Mouse (Mus musculus): ENCODE data around the gene Cfap221. TPM values are rescaled to one million over a fixed set of nuclear protein-coding genes. Genes with fewer than 3 reads are reported as not detected.
A peak's percentile ranks its signal among the peaks of the same experiment; 100 is the strongest.

The Cfap221 gene
- total and polyA plus RNA-seq, 3 experiments: not detected

DNA sequence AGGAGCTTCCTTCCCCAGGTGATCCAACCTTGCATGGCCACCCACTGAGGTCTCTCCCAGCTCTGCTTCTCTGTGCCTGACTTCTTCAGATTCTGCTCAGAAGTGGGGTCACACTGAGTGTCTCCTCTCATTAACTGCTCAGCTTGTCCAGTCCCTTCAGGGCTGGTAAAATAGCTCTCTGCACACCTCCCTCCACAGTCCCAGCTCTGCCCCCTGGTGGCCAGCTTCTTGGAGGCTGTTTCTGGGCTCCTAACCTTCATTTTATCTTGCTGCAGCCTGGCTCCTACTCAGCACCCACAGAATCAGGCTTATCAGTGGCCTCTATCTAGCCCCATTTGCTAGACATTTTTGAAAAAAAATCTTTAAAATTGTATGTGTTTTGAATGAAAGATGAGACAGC lies 16.1 kb upstream of the Cfap221 start:
- Histone ChIP-seq H3K9ac (ENCODE audit: control insufficient read depth, low read depth, low read length, poor library complexity, severe bottlenecking) (no peak overlapping the region), H3K36me3 (ENCODE audit: control insufficient read depth in 1 of 2, insufficient read depth in 2 of 2, low read length in 2 of 2) (no peaks in the 10 kb centered on the region)
- DNase-seq (ENCODE audit: low read depth, low spot score): peak; percentile 71

GRCm38 (mm10) chr1:120012638-120013037 lies 15.6 kb upstream of the Cfap221 start:
- Histone ChIP-seq H3K79me2 (ENCODE audit: control insufficient read depth, insufficient read depth, low read length, poor library complexity) (no peaks in the 10 kb centered on the region), H3K36me3 (ENCODE audit: control insufficient read depth in 1 of 2, insufficient read depth in 2 of 2, low read length in 2 of 2) (no peaks in the 10 kb centered on the region), H3K9me3 (replicated peaks; ENCODE audit: insufficient read depth, low read length) (no peaks in the 10 kb centered on the region), H3K4me1 (ENCODE audit: control insufficient read depth in 1 of 2, insufficient read depth in 2 of 2, low read length in 2 of 2) (no peaks in the 10 kb centered on the region), H3K27ac (ENCODE audit: control insufficient read depth, low read depth, low read length) (no peak overlapping the region), H3K4me3 (ENCODE audit: control insufficient read depth in 1 of 2, insufficient read depth in 1 of 2, low read depth in 2 of 2, low read length in 2 of 2) (no peak overlapping the region), H3K27me3 (ENCODE audit: control insufficient read depth in 1 of 2, insufficient read depth in 2 of 2, low read length in 2 of 2) (peaks cover 3 to 6% of the 10 kb centered on the region in 2 experiments), H3K9ac (ENCODE audit: control insufficient read depth, low read depth, low read length, poor library complexity, severe bottlenecking) (no peak overlapping the region)
- no peak for TF ChIP-seq SIN3A (IDR thresholded peaks at IDR 0.05; ENCODE audit: low read length)
- no peak for TF ChIP-seq BHLHE40 (IDR thresholded peaks at IDR 0.05; ENCODE audit: borderline replicate concordance, low read depth, low read length)
- TF ChIP-seq NRF1 (IDR thresholded peaks at IDR 0.05; ENCODE audit: insufficient read depth, low read depth, low read length, poor library complexity, severe bottlenecking): no peak
- TF ChIP-seq RAD21 (IDR thresholded peaks at IDR 0.05; ENCODE audit: low read depth, low read length): no peak
- no peak for DNase-seq (ENCODE audit: low read depth, low spot score)

More for the DNA sequence above, 16.1 kb upstream of the Cfap221 start:
- Histone ChIP-seq H3K27ac (ENCODE audit: control insufficient read depth, low read depth, low read length) (no peak overlapping the region), H3K79me2 (ENCODE audit: control insufficient read depth, insufficient read depth, low read length, poor library complexity) (no peaks in the 10 kb centered on the region), H3K4me1 (ENCODE audit: control insufficient read depth in 1 of 2, insufficient read depth in 2 of 2, low read length in 2 of 2) (no peaks in the 10 kb centered on the region), H3K4me3 (ENCODE audit: control insufficient read depth in 1 of 2, insufficient read depth in 1 of 2, low read depth in 2 of 2, low read length in 2 of 2) (no peak overlapping the region), H3K9me3 (replicated peaks; ENCODE audit: insufficient read depth, low read length) (no peaks in the 10 kb centered on the region), H3K27me3 (ENCODE audit: control insufficient read depth in 1 of 2, insufficient read depth in 2 of 2, low read length in 2 of 2) (peaks cover 3 to 4% of the 10 kb centered on the region in 2 experiments)
- TF ChIP-seq MEF2A (IDR thresholded peaks at IDR 0.05; ENCODE audit: extremely low read depth, insufficient replicate concordance, low read depth, low read length, poor library complexity, severe bottlenecking) (no peak), JUND (IDR thresholded peaks at IDR 0.05; ENCODE audit: low read depth, low read length) (no peak), ZC3H11A (IDR thresholded peaks at IDR 0.05; ENCODE audit: low read depth, low read length) (0 out of 2 replicates have a peak, but pooled peaks have one; percentile 20), RCOR1 (IDR thresholded peaks at IDR 0.05; ENCODE audit: low read depth, low read length) (no peak), RAD21 (IDR thresholded peaks at IDR 0.05; ENCODE audit: low read depth, low read length) (peak; percentile 55), NELFE (IDR thresholded peaks at IDR 0.05; ENCODE audit: low read depth, low read length) (no peak), POLR2AphosphoS5 (IDR thresholded peaks at IDR 0.05; ENCODE audit: borderline replicate concordance, low read depth, low read length) (no peak), ZNF384 (IDR thresholded peaks at IDR 0.05; ENCODE audit: low read depth, low read length) (peak; percentile 34; the same call in 1 of the 2 replicates), CHD1 (IDR thresholded peaks at IDR 0.05; ENCODE audit: low read depth, low read length) (no peak), MAFK (IDR thresholded peaks at IDR 0.05; ENCODE audit: borderline replicate concordance, low read depth, low read length) (no peak), GATA1 (IDR thresholded peaks at IDR 0.05; ENCODE audit: low read depth, low read length) (peak; percentile 63), ETS1 (IDR thresholded peaks at IDR 0.05; ENCODE audit: low read depth, low read length) (no peak), SMC3 (IDR thresholded peaks at IDR 0.05; ENCODE audit: low read depth, low read length) (peak; percentile 81), CTCF (IDR thresholded peaks at IDR 0.05 in 2 of 3, conservative IDR thresholded peaks at IDR 0.05 in 1 of 3; ENCODE audit: control insufficient read depth in 1 of 3, insufficient read depth in 1 of 3, low read depth in 2 of 3, low read length in 3 of 3, poor library complexity in 1 of 3, severe bottlenecking in 1 of 3) (peak; percentile 65 to 88 (median 79))

All from MEL (cell line).